Mouse (Mus musculus) E14TG2a.4 (cell line): ENCODE data around the gene Txn1.

ENCODE experiments used
- CTCF ChIP-seq: conservative IDR thresholded peaks from 2 replicates; pipeline ENCODE4 v1.5.1; 2014; ENCODE audit warnings: low read length
- NANOG ChIP-seq: IDR thresholded peaks from 2 replicates; pipeline ENCODE4 v1.6.1; 2014; ENCODE audit warnings: borderline replicate concordance, low read length, mixed read lengths
- POU5F1 ChIP-seq: IDR thresholded peaks from 2 replicates; pipeline ENCODE4 v1.6.1; 2014; ENCODE audit warnings: low read length, borderline replicate concordance

DNA sequence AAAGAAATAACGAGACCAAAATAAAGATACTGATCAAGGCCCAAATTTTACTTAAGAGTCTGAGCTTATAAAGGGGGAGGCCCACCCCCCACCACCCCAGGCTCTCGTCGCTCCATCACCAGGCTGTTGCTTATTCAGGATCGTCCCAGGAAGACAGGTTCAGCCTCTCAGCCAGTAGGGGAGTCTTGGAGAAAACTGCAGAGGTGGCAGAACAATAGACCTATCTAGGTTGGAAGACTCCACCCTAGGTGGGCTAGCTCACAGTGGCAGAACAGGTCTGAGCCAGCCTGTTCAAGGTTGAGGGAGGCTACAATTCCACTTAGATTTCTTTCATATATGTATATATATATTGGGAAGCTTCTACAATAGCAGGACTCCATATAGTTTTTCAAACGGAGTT is 22.0 kb downstream of the Txn1 start:
- TF ChIP-seq CTCF: no peak
- peak; percentile 30; the same call in 1 of the 2 replicates for TF ChIP-seq NANOG
- TF ChIP-seq POU5F1: no peak
